19 mouse cellular contexts compared by ENCODE assay signal in genomic region chr9:113458741-113459154, GRCm38 (mm10).
DNase-seq lines count a peak whose midpoint lies in the region; TF ChIP-seq lines count a peak whose summit lies in the region.
"Had no signal": no experiment of that assay in that cellular context is flagged by ENCODE, and none has a peak within 500 bp of the region (broad histone marks: within the 10 kb centered on the region; RNA-seq: fewer than 3 reads in every experiment).

No protein-coding gene starts in this region.

- no peaks in the 10 kb centered on the region for H3K36me3 ChIP-seq in ES-Bruce4 (ENCODE audit: control insufficient read depth, insufficient read depth, low read length, poor library complexity, severe bottlenecking)
- H3K36me3 ChIP-seq: embryonic facial prominence, embryonic 12.5 days; heart, embryonic 15.5 days; hindbrain, embryonic 10.5 days; intestine, embryonic 15.5 days had no signal

- no peak overlapping the region for H3K9ac ChIP-seq in ES-Bruce4 (ENCODE audit: low read depth, poor library complexity, severe bottlenecking)
- H3K9ac ChIP-seq: embryonic facial prominence, embryonic 12.5 days; heart, embryonic 15.5 days; hindbrain, embryonic 14.5 days; intestine, embryonic 15.5 days had no signal

- no peaks in the 10 kb centered on the region for H3K27me3 ChIP-seq in ES-Bruce4 (ENCODE audit: control insufficient read depth, insufficient read depth, low read length, poor library complexity, severe bottlenecking)
- H3K27me3 ChIP-seq: embryonic facial prominence, embryonic 12.5 days; heart, embryonic 15.5 days; intestine, embryonic 15.5 days had no signal

- TF ChIP-seq CTCF in ES-Bruce4 (IDR thresholded peaks at IDR 0.05; ENCODE audit: low read depth, low read length), result no peak

- H3K9me3 ChIP-seq in ES-Bruce4 (replicated peaks; ENCODE audit: control insufficient read depth, insufficient read depth, low read length, poor library complexity, severe bottlenecking), result peaks cover 4% of the 10 kb centered on the region; the same call in 1 of the 2 replicates
- H3K9me3 ChIP-seq: embryonic facial prominence, embryonic 12.5 days; heart, embryonic 15.5 days; hindbrain, embryonic 10.5 days; intestine, embryonic 15.5 days had no signal

- intact Hi-C loops in heart, postnatal 36 days (cut with DNase I), result no loop called here

- TF ChIP-seq EP300 in ES-Bruce4 (IDR thresholded peaks at IDR 0.05; ENCODE audit: insufficient read depth, low read depth, low read length), result peak; percentile 86

- TF ChIP-seq POLR2A in ES-Bruce4 (IDR thresholded peaks at IDR 0.05; ENCODE audit: insufficient read depth, low read length), result no peak

- H3K27ac ChIP-seq in ES-Bruce4 (ENCODE audit: insufficient read depth, low read length), result peak overlapping the region; percentile 51
- H3K27ac ChIP-seq: embryonic facial prominence, embryonic 12.5 days; heart, embryonic 15.5 days; hindbrain, embryonic 10.5 days; hindbrain, embryonic 14.5 days; intestine, embryonic 15.5 days had no signal

- H3K4me1 ChIP-seq in ES-Bruce4 (ENCODE audit: control insufficient read depth, insufficient read depth, low read length), result peaks cover 6% of the 10 kb centered on the region
- H3K4me1 ChIP-seq: embryonic facial prominence, embryonic 12.5 days; heart, embryonic 15.5 days; intestine, embryonic 15.5 days had no signal

- DNase-seq in heart, adult 11 months, result peak; percentile 53
- DNase-seq in heart, postnatal 36 days, result no peak
- DNase-seq in WW6 (ENCODE audit: low read depth, low spot score), result peak; percentile 42
- no peak for DNase-seq in lung, postnatal 25 days (ENCODE audit: low spot score)
- no peak for DNase-seq in adrenal gland, adult 18-20 months (ENCODE audit: low spot score in 2 of 2)
- DNase-seq in urinary bladder, adult 18-20 months (ENCODE audit: low spot score in 2 of 2), result no peak
- DNase-seq: adrenal gland, postnatal 10 days; cerebellum, adult 11 months; cerebellum, adult 9-10 months; cerebellum, postnatal 25 days; gastrocnemius, postnatal 36 days; heart, adult 18-20 months; heart, postnatal 14 days had no signal

- H3K4me3 ChIP-seq in ES-Bruce4 (ENCODE audit: low read depth, low read length), result no peak overlapping the region; the same call in 1 of the 2 replicates
- H3K4me3 ChIP-seq: embryonic facial prominence, embryonic 12.5 days; heart, embryonic 15.5 days; hindbrain, embryonic 10.5 days; intestine, embryonic 15.5 days had no signal

Comparison
In these comparisons a context has a peak if more than half of its experiments do, and no peak if none do; other contexts are left out.
1. DNase-seq: peak in heart, adult 11 months (single experiment) and WW6 (single experiment); none in heart, postnatal 36 days (0 of 2), lung, postnatal 25 days (single experiment), adrenal gland, adult 18-20 months (0 of 2) and urinary bladder, adult 18-20 months (0 of 2).